Mouse (Mus musculus): ENCODE results near the gene Ywhah.

DNA sequence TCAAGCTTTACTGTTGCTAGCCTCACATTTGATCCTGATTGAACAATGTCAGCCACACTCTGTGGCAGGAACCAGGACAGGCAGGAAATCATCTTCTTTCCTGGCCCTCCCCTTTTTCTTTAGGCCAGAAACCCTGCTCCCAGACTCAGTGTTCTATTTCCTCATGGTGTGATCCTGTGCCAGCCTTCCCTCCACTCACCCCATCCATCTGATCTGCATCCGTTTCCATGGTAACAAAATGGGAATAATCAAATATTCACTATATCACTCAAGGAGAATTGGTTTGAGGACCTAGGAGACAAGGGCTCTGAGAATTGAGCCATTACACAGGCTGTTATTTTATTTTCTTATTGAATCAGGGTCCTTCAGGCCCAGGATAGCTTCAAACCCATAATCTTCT lies 22.1 kb upstream of the Ywhah start:
- TF ChIP-seq POLR2A (IDR thresholded peaks at IDR 0.05; ENCODE audit: extremely low read depth, insufficient read depth, low read length) (no peak), CTCF (IDR thresholded peaks at IDR 0.05; ENCODE audit: low read depth, low read length) (no peak)

All from liver, adult 2 months (tissue).